Mouse (Mus musculus): Measurements from ENCODE around the gene Gtf2ird1. TPM values are rescaled to one million over a fixed set of nuclear protein-coding genes. Genes with fewer than 3 reads are reported as not detected.

Gtf2ird1 gene
- polyA plus RNA-seq, 1 experiment from 2014 or later, result 48.2 TPM

DNA sequence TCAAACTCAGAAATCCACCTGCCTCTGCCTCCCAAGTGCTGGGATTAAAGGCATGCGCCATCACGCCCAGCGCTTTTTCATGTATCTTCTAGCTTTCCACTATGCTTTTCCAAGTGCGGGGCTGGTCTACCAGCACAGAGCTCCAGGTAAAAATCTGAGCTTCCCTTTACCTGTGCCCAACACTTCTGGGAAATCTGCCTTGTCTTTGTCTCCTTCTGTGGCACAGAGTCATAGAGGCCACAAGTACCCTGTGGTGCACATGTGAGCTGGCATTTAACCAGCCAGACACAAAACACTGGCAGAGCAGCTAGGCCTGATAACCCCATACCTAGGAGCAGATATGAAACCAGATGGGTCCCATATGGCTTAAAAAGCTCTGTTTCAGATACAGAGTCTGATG is 36.4 kb upstream of the Gtf2ird1 start:
- WGBS, result 100% methylated on average over 4 of the region's 4 CpGs
- H3K4me1 ChIP-seq (ENCODE audit: control insufficient read depth, insufficient read depth, low read length), result peaks cover 2% of the 10 kb centered on the region; the same call in 1 of the 2 replicates
- H3K9me3 ChIP-seq (replicated peaks; ENCODE audit: control insufficient read depth, low read length), result no peaks in the 10 kb centered on the region
- H3K36me3 ChIP-seq (ENCODE audit: control insufficient read depth, insufficient read depth), result no peaks in the 10 kb centered on the region; the same call in none of the 2 replicates
- no peak overlapping the region for H3K4me2 ChIP-seq (ENCODE audit: low read depth, low read length)
- H3K27ac ChIP-seq (ENCODE audit: low read length), result no peak overlapping the region
- H3K27me3 ChIP-seq (ENCODE audit: control insufficient read depth, insufficient read depth, low read length), result no peaks in the 10 kb centered on the region
- no peak overlapping the region for H3K4me3 ChIP-seq (ENCODE audit: low read length)
- ATAC-seq (replicated peaks; ENCODE audit: extremely low read depth, insufficient read depth, low FRiP score), result no peak
- no peak overlapping the region for H3K9ac ChIP-seq (ENCODE audit: low read length)

DNA sequence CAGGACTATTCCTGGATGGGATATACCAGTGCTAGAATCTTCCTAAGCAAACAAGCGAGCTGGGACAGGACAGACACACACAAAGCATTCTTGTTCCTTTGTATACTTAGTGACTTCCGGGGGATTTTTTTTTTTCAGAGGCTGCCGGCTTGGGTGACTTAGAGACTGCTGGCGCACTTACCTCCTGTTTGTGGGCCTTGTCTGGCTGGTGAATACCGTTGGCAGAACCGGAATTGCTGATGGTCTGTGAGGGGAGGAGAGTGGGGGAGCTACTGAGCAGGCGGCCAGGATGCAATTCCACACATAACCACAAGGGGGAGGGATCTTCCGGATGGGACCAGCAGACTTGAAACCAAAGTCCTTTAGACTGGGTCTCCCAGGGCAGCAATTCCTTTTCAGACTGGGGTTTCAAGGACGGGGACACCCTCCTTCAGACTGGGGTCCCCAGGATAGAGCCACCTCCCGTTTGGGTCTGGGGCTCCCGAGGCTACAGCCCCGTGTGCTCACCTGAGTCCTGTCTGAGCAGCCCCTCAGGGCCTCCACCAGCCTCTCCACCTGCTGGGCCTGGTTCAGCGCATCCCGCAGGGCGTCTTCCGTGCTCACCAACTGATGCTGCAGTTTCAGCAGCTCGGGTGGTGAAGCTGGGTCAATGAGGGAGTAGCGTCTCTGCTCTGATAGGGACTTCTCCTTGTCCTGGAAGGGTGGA is 35.3 kb upstream of the Gtf2ird1 start:
- H3K9me3 ChIP-seq (replicated peaks; ENCODE audit: control insufficient read depth, low read length), result no peaks in the 10 kb centered on the region
- H3K4me1 ChIP-seq (ENCODE audit: control insufficient read depth, insufficient read depth, low read length), result peaks cover 2% of the 10 kb centered on the region; the same call in 1 of the 2 replicates
- H3K4me2 ChIP-seq (ENCODE audit: low read depth, low read length), result no peak overlapping the region
- 0 out of 2 replicates have a peak, but pooled peaks have one; percentile 24 for ATAC-seq (replicated peaks; ENCODE audit: extremely low read depth, insufficient read depth, low FRiP score)
- H3K9ac ChIP-seq (ENCODE audit: low read length), result 0 out of 2 replicates have a peak overlapping the region, but pooled peaks have one; percentile 4
- peak overlapping the region; percentile 56; the same call in 1 of the 2 replicates for H3K27ac ChIP-seq (ENCODE audit: low read length)
- no peaks in the 10 kb centered on the region; the same call in 1 of the 2 replicates for H3K36me3 ChIP-seq (ENCODE audit: control insufficient read depth, insufficient read depth)
- no peaks in the 10 kb centered on the region for H3K27me3 ChIP-seq (ENCODE audit: control insufficient read depth, insufficient read depth, low read length)
- no peak overlapping the region for H3K4me3 ChIP-seq (ENCODE audit: low read length)
- 26% methylated on average over 18 of the region's 18 CpGs for WGBS

DNA sequence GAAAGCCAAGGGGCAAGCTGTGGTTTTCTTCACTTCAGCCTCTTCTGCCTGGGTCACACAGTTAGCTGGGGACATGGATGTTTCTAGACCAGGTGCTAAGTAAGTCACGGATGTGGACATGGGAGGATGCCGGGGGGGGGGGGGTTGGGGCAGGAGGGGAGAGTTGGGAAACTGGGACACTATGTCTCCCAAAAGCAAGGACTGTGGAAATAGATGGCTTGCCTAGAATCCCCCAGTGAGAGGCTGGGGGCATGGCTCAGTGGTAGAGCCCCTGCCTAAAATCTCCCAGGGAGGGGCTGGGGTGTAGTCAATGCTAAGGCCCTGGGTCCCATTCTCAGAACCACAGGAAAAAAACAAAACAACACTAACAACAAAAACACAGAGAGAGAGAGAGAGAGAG is 34.7 kb upstream of the Gtf2ird1 start:
- Histone ChIP-seq H3K4me3 (ENCODE audit: low read length) (no peak overlapping the region), H3K9ac (ENCODE audit: low read length) (no peak overlapping the region), H3K27me3 (ENCODE audit: control insufficient read depth, insufficient read depth, low read length) (no peaks in the 10 kb centered on the region), H3K27ac (ENCODE audit: low read length) (no peak overlapping the region), H3K4me2 (ENCODE audit: low read depth, low read length) (no peak overlapping the region), H3K4me1 (ENCODE audit: control insufficient read depth, insufficient read depth, low read length) (peaks cover 2% of the 10 kb centered on the region; the same call in 1 of the 2 replicates), H3K9me3 (replicated peaks; ENCODE audit: control insufficient read depth, low read length) (no peaks in the 10 kb centered on the region), H3K36me3 (ENCODE audit: control insufficient read depth, insufficient read depth) (no peaks in the 10 kb centered on the region; the same call in 1 of the 2 replicates)
- WGBS, result 100% methylated on average over 1 of the region's 2 CpGs
- ATAC-seq (replicated peaks; ENCODE audit: extremely low read depth, insufficient read depth, low FRiP score), result no peak

DNA sequence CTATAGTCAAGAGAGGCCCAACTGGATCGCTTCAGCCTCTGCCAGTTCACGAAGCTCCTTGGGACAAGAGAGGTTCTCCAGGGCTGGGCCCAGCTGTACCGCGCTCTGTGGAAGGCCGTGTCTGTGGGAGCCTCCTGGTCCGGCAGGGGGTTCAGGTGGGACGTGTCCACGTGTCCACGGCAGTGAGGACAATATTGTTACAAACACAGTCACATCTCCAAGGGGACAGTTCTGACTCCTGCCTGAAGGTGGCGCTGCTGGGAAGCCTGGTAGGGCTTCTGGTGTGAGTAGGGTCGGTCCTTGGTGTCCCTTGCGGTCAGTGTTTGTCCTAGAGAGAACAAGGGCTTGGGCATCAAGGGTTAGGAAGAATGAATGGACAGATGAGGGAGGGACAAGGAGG is 33.9 kb upstream of the Gtf2ird1 start:
- H3K4me1 ChIP-seq (ENCODE audit: control insufficient read depth, insufficient read depth, low read length), result peaks cover 2% of the 10 kb centered on the region
- WGBS, result 83% methylated on average over 12 of the region's 12 CpGs
- ATAC-seq (replicated peaks; ENCODE audit: extremely low read depth, insufficient read depth, low FRiP score), result no peak
- H3K9ac ChIP-seq (ENCODE audit: low read length), result no peak overlapping the region
- H3K27me3 ChIP-seq (ENCODE audit: control insufficient read depth, insufficient read depth, low read length), result no peaks in the 10 kb centered on the region
- no peaks in the 10 kb centered on the region for H3K9me3 ChIP-seq (replicated peaks; ENCODE audit: control insufficient read depth, low read length)
- H3K27ac ChIP-seq (ENCODE audit: low read length), result no peak overlapping the region
- no peak overlapping the region for H3K4me2 ChIP-seq (ENCODE audit: low read depth, low read length)
- H3K36me3 ChIP-seq (ENCODE audit: control insufficient read depth, insufficient read depth), result no peaks in the 10 kb centered on the region; the same call in 1 of the 2 replicates
- H3K4me3 ChIP-seq (ENCODE audit: low read length), result no peak overlapping the region

DNA sequence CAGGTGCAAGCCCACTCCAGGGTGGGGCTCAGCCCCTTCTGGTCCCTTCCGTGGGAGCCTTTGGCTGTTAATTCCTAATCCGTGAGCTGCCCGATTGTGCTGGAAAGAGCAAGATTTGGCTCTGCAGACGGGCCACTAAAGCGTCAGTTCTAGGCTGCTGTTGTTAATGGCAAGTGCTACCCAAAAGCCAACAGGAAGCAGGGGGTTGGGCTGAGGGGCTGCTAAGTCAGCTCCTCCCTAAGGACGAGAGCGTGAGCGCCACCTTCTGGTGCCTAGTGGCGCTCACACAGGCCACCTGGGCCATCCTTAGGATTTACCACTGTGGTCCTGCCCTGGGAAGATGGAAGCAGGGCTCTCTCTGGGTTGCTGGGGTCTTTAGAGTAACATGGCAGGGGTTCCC is 33.1 kb upstream of the Gtf2ird1 start:
- Histone ChIP-seq H3K36me3 (ENCODE audit: control insufficient read depth, insufficient read depth) (no peaks in the 10 kb centered on the region), H3K9me3 (replicated peaks; ENCODE audit: control insufficient read depth, low read length) (no peaks in the 10 kb centered on the region), H3K27ac (ENCODE audit: low read length) (no peak overlapping the region), H3K4me3 (ENCODE audit: low read length) (no peak overlapping the region), H3K4me2 (ENCODE audit: low read depth, low read length) (peak overlapping the region; percentile 13; the same call in 1 of the 2 replicates), H3K27me3 (ENCODE audit: control insufficient read depth, insufficient read depth, low read length) (no peaks in the 10 kb centered on the region), H3K9ac (ENCODE audit: low read length) (peak overlapping the region; percentile 38; the same call in 1 of the 2 replicates), H3K4me1 (ENCODE audit: control insufficient read depth, insufficient read depth, low read length) (peaks cover 2% of the 10 kb centered on the region)
- ATAC-seq (replicated peaks; ENCODE audit: extremely low read depth, insufficient read depth, low FRiP score), result no peak
- WGBS, result 31% methylated on average over 9 of the region's 9 CpGs

DNA sequence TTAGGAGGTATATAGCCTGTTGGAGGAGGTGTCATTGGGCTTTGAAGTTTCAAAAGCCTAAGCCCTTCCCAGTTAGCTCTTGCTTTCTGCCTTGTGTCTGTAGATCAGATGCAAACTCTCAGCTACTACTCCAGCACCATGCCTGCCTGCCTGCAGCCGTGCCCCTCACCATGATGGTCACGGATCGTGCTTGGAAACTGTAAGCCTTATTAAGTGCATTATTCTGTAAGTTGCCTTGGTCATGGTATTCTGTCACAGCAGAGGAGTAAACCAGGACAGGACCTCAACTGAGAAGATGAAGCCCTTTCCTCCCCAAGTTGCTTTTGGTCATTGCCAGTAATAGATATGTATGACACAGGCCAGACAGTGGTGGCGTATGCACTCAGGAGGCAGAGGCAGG is 32.1 kb upstream of the Gtf2ird1 start:
- H3K4me1 ChIP-seq (ENCODE audit: control insufficient read depth, insufficient read depth, low read length), result peaks cover 2% of the 10 kb centered on the region
- H3K9ac ChIP-seq (ENCODE audit: low read length), result no peak overlapping the region
- H3K4me3 ChIP-seq (ENCODE audit: low read length), result no peak overlapping the region
- no peak overlapping the region for H3K27ac ChIP-seq (ENCODE audit: low read length)
- ATAC-seq (replicated peaks; ENCODE audit: extremely low read depth, insufficient read depth, low FRiP score), result no peak
- H3K27me3 ChIP-seq (ENCODE audit: control insufficient read depth, insufficient read depth, low read length), result no peaks in the 10 kb centered on the region
- H3K9me3 ChIP-seq (replicated peaks; ENCODE audit: control insufficient read depth, low read length), result no peaks in the 10 kb centered on the region
- H3K4me2 ChIP-seq (ENCODE audit: low read depth, low read length), result no peak overlapping the region
- 95% methylated on average over 4 of the region's 4 CpGs for WGBS
- H3K36me3 ChIP-seq (ENCODE audit: control insufficient read depth, insufficient read depth), result no peaks in the 10 kb centered on the region

DNA sequence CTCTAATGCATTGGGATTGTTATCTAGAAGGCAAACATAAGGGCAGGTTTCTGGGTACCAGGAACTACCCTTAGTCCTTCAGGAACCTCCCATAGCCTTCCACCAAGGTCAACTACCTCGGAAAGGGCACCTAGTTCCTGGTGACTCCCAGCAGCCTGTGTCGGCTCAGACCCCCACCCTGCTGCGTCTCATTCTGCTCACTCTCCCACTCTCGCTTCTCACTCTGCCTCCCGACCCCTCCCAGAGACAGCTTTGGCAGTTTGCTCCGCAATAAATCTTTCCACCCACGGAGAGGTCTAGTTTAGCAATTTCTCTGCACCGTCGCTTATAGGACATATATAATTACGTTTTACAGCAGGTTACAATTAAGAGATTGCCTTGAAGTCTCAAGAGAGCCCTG is 31.5 kb upstream of the Gtf2ird1 start:
- peaks cover 2% of the 10 kb centered on the region for H3K4me1 ChIP-seq (ENCODE audit: control insufficient read depth, insufficient read depth, low read length)
- H3K9me3 ChIP-seq (replicated peaks; ENCODE audit: control insufficient read depth, low read length), result no peaks in the 10 kb centered on the region
- no peaks in the 10 kb centered on the region for H3K36me3 ChIP-seq (ENCODE audit: control insufficient read depth, insufficient read depth)
- no peak overlapping the region for H3K9ac ChIP-seq (ENCODE audit: low read length)
- 71% methylated on average over 10 of the region's 10 CpGs for whole genome bisulfite sequencing
- no peaks in the 10 kb centered on the region for H3K27me3 ChIP-seq (ENCODE audit: control insufficient read depth, insufficient read depth, low read length)
- no peak overlapping the region for H3K4me3 ChIP-seq (ENCODE audit: low read length)
- ATAC-seq (replicated peaks; ENCODE audit: extremely low read depth, insufficient read depth, low FRiP score), result no peak
- H3K27ac ChIP-seq (ENCODE audit: low read length), result no peak overlapping the region
- no peak overlapping the region for H3K4me2 ChIP-seq (ENCODE audit: low read depth, low read length)

DNA sequence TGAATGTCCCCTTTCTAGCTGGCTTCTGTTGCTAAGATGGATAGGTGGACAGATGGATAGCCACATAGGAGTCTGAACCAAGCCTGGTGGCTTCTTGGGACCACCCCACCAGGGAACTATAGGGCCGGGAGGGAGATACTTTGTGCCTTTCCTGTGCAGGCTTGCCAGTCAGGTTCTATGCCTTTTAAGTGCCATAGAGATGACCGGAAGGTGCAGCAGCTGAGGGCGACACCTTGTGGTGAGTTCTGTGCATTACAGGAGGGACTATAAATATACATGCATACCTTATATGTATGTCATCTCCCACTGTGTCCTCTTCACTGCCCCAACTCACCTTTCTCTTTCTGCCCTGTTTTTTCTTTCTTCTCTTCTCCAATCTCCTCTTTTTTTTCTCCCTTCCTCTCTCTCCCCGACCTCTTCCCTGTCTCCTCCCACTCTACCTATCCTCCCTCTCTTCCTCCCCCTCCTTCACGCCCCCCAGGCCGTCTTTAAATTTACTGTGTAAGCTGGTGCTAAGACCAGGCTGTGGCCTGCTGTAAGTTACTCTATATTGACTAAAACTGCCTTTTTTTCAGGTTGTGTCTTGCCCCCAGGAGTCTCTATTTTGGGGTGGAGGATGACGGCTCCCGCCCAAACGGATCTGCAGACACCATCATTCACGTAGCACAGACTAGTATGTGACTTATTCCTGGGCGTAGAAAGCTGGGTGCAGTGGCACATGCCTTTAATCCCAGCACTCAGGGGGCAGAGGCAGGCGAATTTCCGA is 29.6 kb upstream of the Gtf2ird1 start:
- Histone ChIP-seq H3K9ac (ENCODE audit: low read length) (no peak overlapping the region), H3K36me3 (ENCODE audit: control insufficient read depth, insufficient read depth) (no peaks in the 10 kb centered on the region), H3K4me1 (ENCODE audit: control insufficient read depth, insufficient read depth, low read length) (peaks cover 2% of the 10 kb centered on the region; the same call in 1 of the 2 replicates), H3K4me3 (ENCODE audit: low read length) (no peak overlapping the region), H3K27ac (ENCODE audit: low read length) (no peak overlapping the region), H3K27me3 (ENCODE audit: control insufficient read depth, insufficient read depth, low read length) (no peaks in the 10 kb centered on the region), H3K4me2 (ENCODE audit: low read depth, low read length) (no peak overlapping the region), H3K9me3 (replicated peaks; ENCODE audit: control insufficient read depth, low read length) (no peaks in the 10 kb centered on the region)
- peak; percentile 67; the same call in 1 of the 2 replicates for ATAC-seq (replicated peaks; ENCODE audit: extremely low read depth, insufficient read depth, low FRiP score)
- WGBS, result 57% methylated on average over 13 of the region's 13 CpGs

DNA sequence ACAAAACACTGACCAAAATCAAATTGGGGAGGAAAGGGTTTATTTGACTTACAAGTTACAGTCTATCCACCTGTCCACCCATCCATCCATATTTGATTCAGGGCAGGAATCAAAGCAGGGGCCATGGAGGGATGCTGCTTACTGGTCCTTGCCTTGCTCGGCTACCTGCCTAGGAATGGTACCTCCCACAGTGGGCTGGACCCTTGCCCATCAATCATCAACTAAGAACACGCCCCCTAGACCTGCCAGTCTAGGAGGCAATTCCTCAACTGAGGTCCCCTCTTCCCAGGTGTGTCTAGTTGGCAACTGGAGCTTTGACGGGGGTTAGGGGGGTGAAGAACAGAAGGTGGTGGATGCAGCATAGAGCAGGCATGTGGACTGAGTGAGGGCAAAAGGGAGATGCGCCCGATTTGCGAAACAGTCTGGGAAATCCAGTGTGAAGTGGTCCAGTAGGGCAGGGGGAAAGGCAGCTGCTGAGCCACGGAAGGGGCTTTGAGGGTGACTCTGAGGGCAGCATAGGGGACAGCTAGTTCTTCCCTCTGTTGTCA is 28.7 kb upstream of the Gtf2ird1 start:
- H3K27me3 ChIP-seq (ENCODE audit: control insufficient read depth, insufficient read depth, low read length), result no peaks in the 10 kb centered on the region
- no peaks in the 10 kb centered on the region for H3K9me3 ChIP-seq (replicated peaks; ENCODE audit: control insufficient read depth, low read length)
- peaks cover 2% of the 10 kb centered on the region; the same call in 1 of the 2 replicates for H3K4me1 ChIP-seq (ENCODE audit: control insufficient read depth, insufficient read depth, low read length)

More for the DNA sequence above, 28.7 kb upstream of the Gtf2ird1 start:
- no peak overlapping the region for H3K4me3 ChIP-seq (ENCODE audit: low read length)
- H3K4me2 ChIP-seq (ENCODE audit: low read depth, low read length), result no peak overlapping the region
- H3K36me3 ChIP-seq (ENCODE audit: control insufficient read depth, insufficient read depth), result no peaks in the 10 kb centered on the region
- 73% methylated on average over 7 of the region's 7 CpGs for WGBS
- no peak for ATAC-seq (replicated peaks; ENCODE audit: extremely low read depth, insufficient read depth, low FRiP score)
- no peak overlapping the region for H3K27ac ChIP-seq (ENCODE audit: low read length)
- H3K9ac ChIP-seq (ENCODE audit: low read length), result no peak overlapping the region

Measured in heart, embryonic 16.5 days (tissue).